Mouse (Mus musculus) kidney, adult 9 months (tissue): ENCODE measurements around the gene Rcn1.

Source experiments
- DNase-seq: peaks from one replicate; pipeline ENCODE4 v3.0.0; 2022

Rcn1 gene

DNA sequence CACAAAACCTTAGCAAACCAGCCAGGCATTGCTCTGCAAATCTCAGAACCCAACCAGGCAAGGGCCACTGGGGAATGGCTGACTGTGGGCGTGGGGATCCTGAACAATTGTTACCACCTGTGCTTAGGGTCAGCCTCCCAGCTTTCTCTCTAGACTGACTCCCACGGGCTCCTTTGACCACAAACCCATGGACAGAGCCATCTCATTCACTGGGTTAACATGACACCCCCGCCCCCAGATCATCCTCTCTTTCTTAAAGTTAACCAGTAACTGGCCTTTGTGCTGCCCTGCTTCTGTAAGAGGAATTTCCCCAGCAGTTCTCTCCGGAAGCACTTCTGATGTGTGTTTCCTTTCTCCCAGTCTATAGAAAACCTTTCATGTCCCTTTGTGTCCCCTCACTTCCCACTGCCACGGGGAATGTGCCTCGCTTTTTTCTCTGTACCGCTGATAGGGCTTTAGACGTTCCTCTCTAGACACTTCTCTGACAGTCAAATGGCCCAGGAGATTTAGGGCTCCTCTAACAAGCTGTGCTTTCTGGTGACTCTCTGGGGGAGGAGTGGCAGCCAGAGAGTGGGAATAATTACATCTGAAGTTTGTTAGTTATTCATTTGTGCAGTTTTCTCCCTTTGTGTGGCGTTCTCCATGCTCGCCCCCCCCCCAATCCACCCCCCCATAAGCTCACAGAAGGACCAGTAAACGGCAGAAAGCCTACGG is 62.6 kb downstream of the Rcn1 start:
- DNase-seq: peak; percentile 33
